Mouse (Mus musculus): ENCODE results near the gene Stx2. TPM values are rescaled to one million over a fixed set of nuclear protein-coding genes. Genes with fewer than 3 reads are reported as not detected.
"Not testable (repeated sequence)": the region's sequence is repeated elsewhere in the genome, so short reads cannot be mapped to it uniquely, and the experiment has no call there.

Stx2 gene
- polyA plus RNA-seq, 1 experiment from 2014 or later: 28.0 TPM

- not testable (repeated sequence) for H3K4me2 ChIP-seq (replicated peaks); H3K9me3 ChIP-seq; H3K4me3 ChIP-seq; H3K4me1 ChIP-seq; H3K36me3 ChIP-seq; ATAC-seq (ENCODE audit: low FRiP score, low read depth); H3K9ac ChIP-seq; H3K27ac ChIP-seq; H3K27me3 ChIP-seq
- WGBS: 73% methylated on average over 1 of the region's 1 CpGs
Measured at GRCm38 (mm10) chr5:128977466-128977865, 30.9 kb downstream of the Stx2 start.

- no peak overlapping the region for H3K27ac ChIP-seq
- H3K36me3 ChIP-seq: no peaks in the 10 kb centered on the region
- no peak overlapping the region for H3K9ac ChIP-seq
- 28% methylated on average over 4 of the region's 4 CpGs for WGBS
- H3K27me3 ChIP-seq: no peaks in the 10 kb centered on the region
- peaks cover 7% of the 10 kb centered on the region; the same call in 1 of the 2 replicates for H3K9me3 ChIP-seq
- H3K4me1 ChIP-seq: no peaks in the 10 kb centered on the region
- ATAC-seq (ENCODE audit: low FRiP score, low read depth): no peak
- H3K4me3 ChIP-seq: no peak overlapping the region
- no peak overlapping the region for H3K4me2 ChIP-seq (replicated peaks)
Measured at GRCm38 (mm10) chr5:128976266-128976665, 32.1 kb downstream of the Stx2 start.

GRCm38 (mm10) chr5:128971298-128971697 lies 37.1 kb downstream of the Stx2 start:
- no peaks in the 10 kb centered on the region for H3K4me1 ChIP-seq
- no peaks in the 10 kb centered on the region for H3K27me3 ChIP-seq
- peak overlapping the region; percentile 28 for H3K4me2 ChIP-seq (replicated peaks)
- no peak overlapping the region for H3K27ac ChIP-seq
- 16% methylated on average over 14 of the region's 14 CpGs for WGBS
- H3K9ac ChIP-seq: no peak overlapping the region
- no peak overlapping the region for H3K4me3 ChIP-seq
- H3K9me3 ChIP-seq: peaks cover 7% of the 10 kb centered on the region
- no peaks in the 10 kb centered on the region for H3K36me3 ChIP-seq
- ATAC-seq (ENCODE audit: low FRiP score, low read depth): no peak

GRCm38 (mm10) chr5:128970878-128971277 lies 37.5 kb downstream of the Stx2 start:
- H3K9ac ChIP-seq: no peak overlapping the region
- H3K9me3 ChIP-seq: peaks cover 7% of the 10 kb centered on the region
- H3K27me3 ChIP-seq: no peaks in the 10 kb centered on the region
- no peak overlapping the region for H3K4me3 ChIP-seq
- ATAC-seq (ENCODE audit: low FRiP score, low read depth): no peak
- no peak overlapping the region for H3K27ac ChIP-seq
- WGBS: 67% methylated on average over 10 of the region's 10 CpGs
- peak overlapping the region; percentile 28 for H3K4me2 ChIP-seq (replicated peaks)
- no peaks in the 10 kb centered on the region for H3K36me3 ChIP-seq
- no peaks in the 10 kb centered on the region for H3K4me1 ChIP-seq

- no peak for ATAC-seq (ENCODE audit: low FRiP score, low read depth)
- H3K9me3 ChIP-seq: peaks cover 16% of the 10 kb centered on the region
- H3K9ac ChIP-seq: no peak overlapping the region
- H3K27me3 ChIP-seq: no peaks in the 10 kb centered on the region
- H3K27ac ChIP-seq: no peak overlapping the region
- H3K36me3 ChIP-seq: no peaks in the 10 kb centered on the region
- no peak overlapping the region for H3K4me2 ChIP-seq (replicated peaks)
- no peaks in the 10 kb centered on the region for H3K4me1 ChIP-seq
- 50% methylated on average over 4 of the region's 4 CpGs for WGBS
- H3K4me3 ChIP-seq: no peak overlapping the region
Measured at GRCm38 (mm10) chr5:128964353-128964752, 44.0 kb downstream of the Stx2 start.

- no peak overlapping the region for H3K4me2 ChIP-seq (replicated peaks)
- no peaks in the 10 kb centered on the region for H3K4me1 ChIP-seq
- peaks cover 18% of the 10 kb centered on the region for H3K9me3 ChIP-seq
- H3K4me3 ChIP-seq: no peak overlapping the region
- WGBS: 84% methylated on average over 3 of the region's 3 CpGs
- H3K9ac ChIP-seq: no peak overlapping the region
- H3K27ac ChIP-seq: no peak overlapping the region
- no peaks in the 10 kb centered on the region for H3K36me3 ChIP-seq
- H3K27me3 ChIP-seq: peaks cover 2% of the 10 kb centered on the region; the same call in 1 of the 2 replicates
- no peak for ATAC-seq (ENCODE audit: low FRiP score, low read depth)
Measured at GRCm38 (mm10) chr5:128958916-128959315, 49.5 kb downstream of the Stx2 start.

GRCm38 (mm10) chr5:128954371-128954770 lies 54.0 kb downstream of the Stx2 start:
- H3K9ac ChIP-seq; H3K9me3 ChIP-seq; H3K4me3 ChIP-seq; H3K27ac ChIP-seq; H3K36me3 ChIP-seq; H3K4me1 ChIP-seq; H3K4me2 ChIP-seq (replicated peaks); ATAC-seq (ENCODE audit: low FRiP score, low read depth): not testable (repeated sequence)
- 90% methylated on average over 5 of the region's 5 CpGs for WGBS
- H3K27me3 ChIP-seq: peaks cover 34% of the 10 kb centered on the region

GRCm38 (mm10) chr5:128953278-128954070 lies 54.9 kb downstream of the Stx2 start, which contains the start of gene Rimbp2:
Rimbp2 (minus strand) TSS chr5:128953486.
- peak within 1 kb of the TSS; percentile 56 for H3K9ac ChIP-seq
- H3K4me2 ChIP-seq (replicated peaks): peak within 1 kb of the TSS; percentile 71
- ATAC-seq (ENCODE audit: low FRiP score, low read depth): no peak
- H3K9me3 ChIP-seq: 0 out of 2 replicates have a peak, but pooled peaks cover 7% of the 10 kb centered on the region
- peaks cover 34% of the 10 kb centered on the region for H3K27me3 ChIP-seq
- H3K27ac ChIP-seq: no peak within 1 kb of the TSS
- WGBS: 13% methylated on average over 17 of the region's 17 CpGs
- no peaks in the 10 kb centered on the region for H3K36me3 ChIP-seq
- peak within 1 kb of the TSS; percentile 42 for H3K4me3 ChIP-seq
- peaks cover 7% of the 10 kb centered on the region for H3K4me1 ChIP-seq

GRCm38 (mm10) chr5:128952291-128953195 lies 55.8 kb downstream of the Stx2 start:
- no peak for ATAC-seq (ENCODE audit: low FRiP score, low read depth)
- peak overlapping the region; percentile 56 for H3K9ac ChIP-seq
- under 1% methylated on average over 33 of the region's 35 CpGs for WGBS
- H3K4me3 ChIP-seq: peak overlapping the region; percentile 42
- H3K27ac ChIP-seq: no peak overlapping the region
- 0 out of 2 replicates have a peak, but pooled peaks cover 7% of the 10 kb centered on the region for H3K9me3 ChIP-seq
- H3K36me3 ChIP-seq: no peaks in the 10 kb centered on the region
- H3K4me2 ChIP-seq (replicated peaks): peak overlapping the region; percentile 71
- H3K27me3 ChIP-seq: peaks cover 34% of the 10 kb centered on the region
- peaks cover 7% of the 10 kb centered on the region for H3K4me1 ChIP-seq

GRCm38 (mm10) chr5:128951472-128951871 lies 56.9 kb downstream of the Stx2 start:
- 35% methylated on average over 4 of the region's 4 CpGs for WGBS
- ATAC-seq (ENCODE audit: low FRiP score, low read depth): no peak
- no peak overlapping the region for H3K27ac ChIP-seq
- peaks cover 34% of the 10 kb centered on the region for H3K27me3 ChIP-seq
- no peak overlapping the region for H3K9ac ChIP-seq
- H3K36me3 ChIP-seq: no peaks in the 10 kb centered on the region
- peak overlapping the region; percentile 71; the same call in 1 of the 2 replicates for H3K4me2 ChIP-seq (replicated peaks)
- H3K4me1 ChIP-seq: peaks cover 7% of the 10 kb centered on the region
- H3K9me3 ChIP-seq: 0 out of 2 replicates have a peak, but pooled peaks cover 7% of the 10 kb centered on the region
- no peak overlapping the region for H3K4me3 ChIP-seq

- ATAC-seq (ENCODE audit: low FRiP score, low read depth): no peak
- no peak overlapping the region for H3K4me3 ChIP-seq
- no peaks in the 10 kb centered on the region for H3K9me3 ChIP-seq
- H3K36me3 ChIP-seq: no peaks in the 10 kb centered on the region
- no peak overlapping the region for H3K4me2 ChIP-seq (replicated peaks)
- no peak overlapping the region for H3K9ac ChIP-seq
- H3K27ac ChIP-seq: no peak overlapping the region
- 78% methylated on average over 5 of the region's 5 CpGs for WGBS
- peaks cover 14% of the 10 kb centered on the region for H3K27me3 ChIP-seq
- H3K4me1 ChIP-seq: no peaks in the 10 kb centered on the region
Measured at GRCm38 (mm10) chr5:128947093-128947492, 61.3 kb downstream of the Stx2 start.

- Histone ChIP-seq H3K36me3 (no peaks in the 10 kb centered on the region), H3K4me2 (replicated peaks) (no peak overlapping the region), H3K9me3 (no peaks in the 10 kb centered on the region), H3K4me1 (0 out of 2 replicates have a peak, but pooled peaks cover 1% of the 10 kb centered on the region), H3K9ac (no peak overlapping the region), H3K27ac (no peak overlapping the region), H3K27me3 (no peaks in the 10 kb centered on the region), H3K4me3 (no peak overlapping the region)
- ATAC-seq (ENCODE audit: low FRiP score, low read depth): no peak
- 66% methylated on average over 10 of the region's 10 CpGs for WGBS
Measured at GRCm38 (mm10) chr5:128940436-128940835, 67.9 kb downstream of the Stx2 start.

Measured in limb, embryonic 13.5 days (tissue).